Mouse (Mus musculus): ENCODE measurements around the gene Mknk2.

GRCm38 (mm10) chr10:80710834-80711233 is 32.9 kb upstream of the Mknk2 start:
- no peak for TF ChIP-seq CTCF (IDR thresholded peaks at IDR 0.05; ENCODE audit: low read depth)
- no peak for TF ChIP-seq EP300 (IDR thresholded peaks at IDR 0.05; ENCODE audit: low read depth)
